Mouse (Mus musculus) heart, postnatal 4 days (tissue): ENCODE data around the gene Plpp3. TPM values are rescaled to one million over a fixed set of nuclear protein-coding genes. Genes with fewer than 3 reads are reported as not detected.
"Not testable (repeated sequence)": the region's sequence is repeated elsewhere in the genome, so short reads cannot be mapped to it uniquely, and the experiment has no call there.

Experiments used
- DNase-seq: peaks from one replicate; pipeline ENCODE4 v3.0.0; 2021
- total RNA-seq, 2 experiments: library from RNA; stranded (reverse); gene quantifications; 2 replicates each; pipeline ENCODE4 v1.2.3; 2021

Plpp3 gene
- total RNA-seq, 2 experiments from 2014 or later = 46.0 to 47.7 TPM

GRCm38 (mm10) chr4:105260893-105261769, 104.0 kb downstream of the Plpp3 start:
- no peak for DNase-seq

- no peak for DNase-seq
Observed at GRCm38 (mm10) chr4:105262358-105262757, 105.2 kb downstream of the Plpp3 start.

GRCm38 (mm10) chr4:105263600-105263999, 106.5 kb downstream of the Plpp3 start:
- DNase-seq = no peak

DNA sequence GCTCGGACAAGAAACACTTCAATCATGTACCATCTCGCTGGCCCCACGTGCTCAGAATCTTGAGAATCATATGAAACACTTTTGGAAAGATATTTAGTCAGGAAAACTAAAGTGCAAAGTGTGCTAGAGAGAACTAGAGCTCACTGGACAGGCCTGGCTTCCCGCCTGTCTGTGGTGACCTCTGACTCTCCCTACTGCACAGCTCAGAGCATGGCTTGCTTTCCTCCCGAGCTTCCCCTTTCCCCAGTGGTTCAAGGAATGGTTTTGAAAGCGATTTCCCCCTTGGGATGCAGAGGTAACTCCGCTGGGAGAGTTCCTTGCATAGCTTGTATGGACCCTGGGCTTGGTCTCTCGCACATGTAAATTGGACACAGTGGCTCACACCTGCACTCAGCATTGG, 107.9 kb downstream of the Plpp3 start:
- DNase-seq = no peak

GRCm38 (mm10) chr4:105265678-105266077, 108.5 kb downstream of the Plpp3 start:
- no peak for DNase-seq

GRCm38 (mm10) chr4:105268202-105268730, 111.1 kb downstream of the Plpp3 start:
- no peak for DNase-seq

DNA sequence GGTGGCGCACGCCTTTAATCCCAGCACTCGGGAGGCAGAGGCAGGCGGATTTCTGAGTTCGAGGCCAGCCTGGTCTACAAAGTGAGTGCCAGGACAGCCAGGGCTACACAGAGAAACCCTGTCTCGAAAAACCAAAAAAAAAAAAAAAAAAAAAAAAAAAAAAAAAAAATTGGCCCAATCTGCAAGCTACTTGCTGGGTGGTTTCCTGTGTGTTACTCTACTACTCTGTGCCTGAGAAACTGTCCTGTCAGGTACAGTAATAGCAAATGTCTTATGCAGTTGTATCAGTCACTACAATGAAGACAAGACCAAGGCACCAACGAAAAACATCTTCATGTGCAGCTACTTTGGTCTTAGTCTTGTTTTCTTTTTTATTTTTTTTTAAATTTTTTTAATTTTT, 112.3 kb downstream of the Plpp3 start:
- DNase-seq = not testable (repeated sequence)

DNA sequence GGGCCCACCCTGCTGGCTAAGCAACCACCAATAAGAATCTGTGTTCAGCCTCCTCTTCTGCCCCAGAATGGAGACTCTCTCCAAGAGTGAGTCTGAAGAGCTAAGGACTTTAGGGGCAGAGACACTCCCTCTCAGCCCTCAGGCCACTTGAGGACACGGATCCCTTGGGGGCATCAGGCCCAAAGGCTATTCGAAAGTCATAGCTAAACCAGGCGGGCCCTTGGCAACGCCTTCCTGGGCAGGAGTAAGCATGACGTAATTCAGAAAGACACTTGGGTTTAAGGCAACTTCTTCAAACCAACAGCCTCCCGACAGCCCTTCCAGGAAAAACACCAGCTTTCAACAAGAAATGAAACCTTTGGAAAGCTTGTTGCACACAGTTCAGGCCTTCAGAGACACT, 114.0 kb downstream of the Plpp3 start:
- DNase-seq = peak; percentile 51

DNA sequence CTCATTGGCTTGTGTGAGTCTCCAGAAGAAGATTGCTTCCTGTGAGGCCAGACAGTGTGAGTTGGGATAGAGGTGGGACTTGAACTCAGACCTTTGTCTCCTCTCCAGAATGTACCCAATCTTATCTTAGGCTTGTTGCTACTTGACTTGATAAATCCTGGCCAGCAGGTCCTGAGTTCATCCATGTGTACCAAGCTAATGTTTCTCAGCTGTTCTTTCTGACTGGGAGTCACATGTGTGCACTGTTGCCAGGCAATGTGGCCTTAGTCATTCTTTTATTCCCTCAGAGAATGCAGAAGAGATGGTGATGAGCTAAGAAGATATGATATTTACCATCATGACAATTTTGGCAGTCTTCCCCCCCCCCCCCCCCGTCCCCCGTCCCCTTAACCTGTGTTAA, 115.9 kb downstream of the Plpp3 start:
- DNase-seq = no peak

DNA sequence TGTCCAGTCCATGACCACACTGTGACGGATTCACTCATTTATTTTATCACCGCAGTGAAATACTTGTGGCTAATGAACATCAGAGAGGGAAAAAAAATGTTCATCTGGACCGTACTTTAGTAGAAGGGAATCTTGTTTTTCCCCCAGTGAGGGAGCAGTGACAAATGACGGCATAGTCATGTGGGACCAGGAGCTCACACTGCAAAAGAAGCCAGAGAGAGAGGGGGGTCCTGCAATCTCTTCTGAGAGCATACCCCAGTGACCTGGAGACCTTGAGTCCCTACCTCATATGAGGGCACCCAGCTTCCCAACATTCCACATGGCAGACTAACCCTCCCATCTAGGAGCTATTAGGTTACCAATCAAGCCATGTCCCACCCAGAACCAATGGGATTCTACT, 116.3 kb downstream of the Plpp3 start:
- no peak for DNase-seq

DNA sequence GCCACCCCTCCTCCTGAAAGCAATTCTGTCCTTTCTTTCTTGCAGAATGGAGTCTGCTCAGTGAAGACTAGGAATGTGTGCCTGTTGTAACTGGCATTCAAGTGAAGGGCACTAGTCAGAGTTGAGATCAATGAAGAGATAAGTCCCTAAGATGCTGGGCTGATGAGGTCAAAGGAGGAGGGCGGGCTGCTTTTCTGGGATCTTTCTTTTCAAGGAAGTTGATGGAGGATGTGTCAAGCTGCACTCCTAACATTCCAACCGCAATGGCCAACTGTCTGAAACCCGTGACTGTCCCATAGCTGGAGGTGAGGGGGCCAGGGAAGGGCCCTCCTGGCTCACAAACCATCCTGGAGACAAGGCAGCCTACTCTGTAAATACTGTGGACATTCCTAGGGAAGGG, 118.5 kb downstream of the Plpp3 start:
- DNase-seq = no peak

GRCm38 (mm10) chr4:105276062-105276795, 119.1 kb downstream of the Plpp3 start:
- DNase-seq = no peak

DNA sequence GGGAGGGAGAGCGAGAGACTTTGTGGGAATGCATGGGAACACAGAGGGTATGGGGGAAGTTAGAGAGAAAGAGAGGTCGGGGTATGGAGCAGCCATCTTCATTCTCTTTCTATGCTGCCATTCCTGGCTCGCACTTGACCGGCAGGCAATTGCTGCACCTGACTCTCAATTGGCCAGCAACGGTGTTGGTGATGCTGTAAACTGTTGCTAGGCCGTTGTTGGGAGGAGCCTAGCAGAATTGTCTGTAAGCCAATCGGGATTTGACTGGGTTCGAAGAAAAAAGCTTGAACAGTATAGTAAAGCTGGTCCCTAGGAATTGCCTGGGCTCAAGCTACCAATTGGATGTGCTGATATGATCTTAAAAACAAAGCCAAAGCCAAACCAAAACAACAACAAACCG, 121.0 kb downstream of the Plpp3 start:
- no peak for DNase-seq

DNA sequence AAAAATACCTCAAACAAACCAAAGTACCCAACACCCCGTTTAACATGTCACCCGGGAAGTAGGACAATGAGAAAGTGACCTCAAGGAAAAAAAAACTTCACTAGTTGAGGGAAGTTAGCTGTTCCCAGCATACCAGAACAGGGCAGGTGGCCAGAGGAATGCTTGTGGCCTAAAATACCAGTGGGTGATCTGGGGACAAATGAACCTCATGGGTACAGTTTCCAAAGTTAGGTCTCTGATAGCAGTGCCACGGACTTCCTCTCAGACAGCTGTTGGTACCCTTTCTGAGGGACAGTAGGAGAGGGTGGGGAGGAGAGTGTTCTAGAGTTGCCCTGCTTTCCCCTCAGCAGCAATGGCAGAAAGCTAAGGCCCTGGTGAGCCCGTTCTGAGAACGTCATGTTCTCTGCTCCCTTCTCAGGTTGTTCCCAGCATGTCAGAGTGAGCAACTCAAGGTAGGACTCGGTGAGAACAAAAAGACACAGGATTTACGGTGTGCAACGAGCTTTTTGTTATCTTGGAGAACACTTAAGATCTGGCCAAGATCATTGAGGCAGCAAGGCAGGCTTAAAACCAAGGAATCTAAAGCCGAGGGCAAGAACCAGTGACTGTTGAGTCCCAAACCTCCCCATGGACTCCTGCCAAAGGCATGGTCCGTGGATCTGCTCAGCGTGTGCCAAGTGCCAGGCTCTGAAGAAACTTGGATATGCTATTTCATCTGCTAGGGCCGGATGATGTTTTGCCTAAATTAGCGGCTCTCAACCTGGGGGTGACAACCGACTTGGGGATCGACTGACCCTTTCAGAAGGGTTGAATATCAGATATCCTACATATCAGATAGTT, 121.6 kb downstream of the Plpp3 start:
- peak; percentile 82 for DNase-seq

GRCm38 (mm10) chr4:105279806-105280205, 122.7 kb downstream of the Plpp3 start:
- DNase-seq = no peak

DNA sequence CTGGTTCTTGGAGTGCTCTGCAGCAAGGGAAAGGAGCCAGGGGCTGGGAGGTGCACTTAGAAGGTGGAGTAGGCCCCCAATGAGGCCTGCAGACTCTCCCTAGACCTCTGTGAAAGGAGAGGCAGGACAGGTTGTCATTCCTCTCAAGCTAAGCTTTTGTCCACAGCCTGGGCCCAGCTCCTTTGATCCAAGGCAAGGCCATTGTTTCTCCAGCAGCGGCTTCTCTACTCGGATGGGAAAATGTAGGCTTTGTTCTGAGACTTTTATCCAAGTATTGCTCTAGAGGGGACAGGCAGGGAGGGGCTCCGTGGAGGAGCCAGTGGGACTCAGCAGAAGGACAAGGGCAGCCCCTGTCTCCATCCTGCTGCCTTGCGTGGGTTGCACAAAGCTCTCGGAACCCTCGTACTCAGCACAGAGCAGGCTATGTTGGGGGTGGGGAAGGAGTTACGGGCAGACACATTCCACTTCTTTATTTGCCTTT, 124.6 kb downstream of the Plpp3 start:
- no peak for DNase-seq

Other genes with a start within 250 kb of the Plpp3 start
- not detected for gene Fyb2, start 243.9 kb upstream of the Plpp3 start, total RNA-seq
- gene Prkaa2, start 47.5 kb upstream of the Plpp3 start, total RNA-seq = 10 to 100 TPM; 88.5 to 89.9 TPM